Mouse (Mus musculus): ENCODE data around the gene Ctsd.
A peak's percentile ranks its signal among the peaks of the same experiment; 100 is the strongest.

Ctsd gene

GRCm38 (mm10) chr7:142400112-142400749, 12.4 kb upstream of the Ctsd start:
- DNase-seq (ENCODE audit: low read depth in 2 of 2, low spot score in 2 of 2), result no peak

GRCm38 (mm10) chr7:142399250-142399649, 11.4 kb upstream of the Ctsd start:
- DNase-seq (ENCODE audit: low read depth in 2 of 2, low spot score in 2 of 2), result no peak

GRCm38 (mm10) chr7:142398052-142398451, 10.2 kb upstream of the Ctsd start:
- no peak for DNase-seq (ENCODE audit: low read depth in 2 of 2, low spot score in 2 of 2)

- no peak for DNase-seq (ENCODE audit: low read depth in 2 of 2, low spot score in 2 of 2)
Observed at GRCm38 (mm10) chr7:142396611-142397010, 8.8 kb upstream of the Ctsd start.

DNA sequence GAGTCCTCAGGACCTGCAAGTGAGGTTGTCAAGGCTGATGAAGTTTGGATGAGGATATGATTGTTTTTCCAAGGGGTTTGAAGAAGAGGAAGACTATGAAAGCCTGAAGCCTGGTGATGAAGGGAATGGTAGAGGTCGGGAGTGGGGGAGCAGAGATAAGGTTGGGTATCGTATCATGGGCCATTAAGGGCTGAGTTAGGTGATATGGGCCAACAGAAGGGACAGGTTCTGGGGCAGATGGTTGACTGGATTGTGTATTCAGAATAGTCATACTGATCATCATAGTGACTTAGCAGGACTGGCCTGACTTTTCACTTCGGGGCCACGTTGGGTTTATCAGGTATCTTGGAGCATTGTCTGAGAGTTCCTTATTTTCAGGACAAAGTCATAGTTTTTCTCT, 7.6 kb upstream of the Ctsd start:
- no peak for DNase-seq (ENCODE audit: low read depth in 2 of 2, low spot score in 2 of 2)

- no peak for DNase-seq (ENCODE audit: low read depth in 2 of 2, low spot score in 2 of 2)
Observed at GRCm38 (mm10) chr7:142394261-142395190, 6.7 kb upstream of the Ctsd start.

DNA sequence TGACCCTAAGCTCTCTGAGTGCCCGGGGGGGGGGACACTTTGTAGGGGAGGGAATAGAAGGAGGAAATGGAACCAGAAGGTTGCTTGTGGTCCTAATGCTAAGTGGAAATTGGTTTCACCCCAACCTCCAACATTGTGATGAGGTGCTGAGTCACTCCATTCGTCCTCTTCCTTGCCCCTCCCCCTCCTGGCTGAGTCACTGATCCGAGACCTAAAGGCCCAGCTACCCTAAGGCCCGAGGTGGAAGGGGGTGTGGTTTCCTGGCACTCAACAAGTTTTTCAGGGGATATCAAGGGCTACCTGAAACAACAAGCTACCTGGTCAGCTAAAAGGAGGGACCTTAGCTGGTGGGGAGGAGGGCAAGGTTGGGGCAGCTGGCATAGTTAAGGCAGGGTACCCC, 5.4 kb upstream of the Ctsd start:
- DNase-seq (ENCODE audit: low read depth in 2 of 2, low spot score in 2 of 2), result no peak

DNA sequence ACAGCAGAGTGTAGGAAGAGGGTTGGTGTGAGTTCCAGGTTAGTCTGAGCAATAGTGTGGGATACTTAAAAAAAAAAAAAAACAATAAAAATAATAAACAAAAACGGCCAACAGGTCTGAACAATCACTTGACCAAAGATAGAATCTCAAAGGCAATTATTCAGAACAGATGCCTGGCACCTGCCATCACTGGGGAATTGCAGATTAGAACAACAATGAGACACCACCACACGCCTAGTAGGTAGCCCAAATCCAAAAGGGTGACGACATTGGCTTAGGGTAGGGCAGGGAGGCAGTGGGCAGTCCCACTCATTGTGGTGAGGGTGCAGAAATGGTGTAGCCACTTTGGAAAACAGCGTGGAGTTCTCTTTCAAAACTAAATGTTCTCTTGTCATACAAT, 3.8 kb upstream of the Ctsd start:
- DNase-seq (ENCODE audit: low read depth in 2 of 2, low spot score in 2 of 2), result no peak

DNA sequence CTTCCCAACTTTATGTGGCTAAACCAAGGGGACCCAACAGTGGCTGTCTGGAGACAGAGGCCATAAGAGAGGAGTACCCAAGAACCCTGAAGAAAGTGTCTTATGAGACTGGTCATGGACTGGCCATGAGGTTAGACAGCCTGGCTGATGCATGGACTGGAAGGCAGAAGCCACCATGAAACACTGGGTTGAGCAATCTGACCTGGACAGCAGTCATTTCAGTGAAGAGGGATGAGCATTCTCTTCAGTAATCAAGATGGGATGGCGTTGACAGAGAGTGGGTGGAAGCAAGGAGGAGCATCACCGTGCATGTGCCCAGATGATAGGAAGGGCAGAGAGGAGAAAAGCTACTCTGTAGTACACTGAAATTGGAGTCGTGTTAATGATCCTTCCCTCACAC, 3.3 kb upstream of the Ctsd start:
- no peak for DNase-seq (ENCODE audit: low read depth in 2 of 2, low spot score in 2 of 2)

DNA sequence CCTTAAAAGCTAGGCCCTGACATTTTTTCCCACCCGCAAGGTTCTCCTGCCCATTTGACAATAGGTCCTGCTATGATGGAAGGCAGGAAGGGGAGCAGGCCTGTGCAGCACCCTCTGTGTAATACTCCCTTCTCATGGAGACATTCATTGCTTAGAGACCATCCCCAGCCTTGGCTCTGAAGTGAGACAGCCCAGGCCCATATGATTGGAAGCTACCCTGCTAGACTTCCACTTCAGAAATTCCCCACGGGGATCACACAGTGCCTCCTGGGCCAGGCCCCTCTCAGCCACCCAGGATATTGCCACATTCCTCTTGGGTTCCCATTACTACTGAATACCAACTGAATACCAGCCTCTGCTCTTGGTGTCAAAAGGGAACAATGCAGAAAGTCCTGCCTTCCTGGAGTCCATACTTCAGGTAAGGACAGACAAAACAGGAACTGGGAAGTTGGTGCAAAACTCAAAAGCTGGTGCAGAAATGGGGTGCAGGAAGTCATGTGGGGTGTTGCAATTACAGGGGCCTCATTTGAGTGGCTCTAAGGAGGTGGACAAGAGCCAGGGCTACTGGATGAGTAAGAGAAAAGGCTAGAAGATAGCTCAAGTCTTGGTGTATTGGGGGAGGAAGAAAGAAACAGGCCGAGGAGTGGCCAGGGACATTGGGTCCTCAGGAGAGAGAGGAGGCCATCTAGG, 2.3 kb upstream of the Ctsd start:
- no peak for DNase-seq (ENCODE audit: low read depth in 2 of 2, low spot score in 2 of 2)

DNA sequence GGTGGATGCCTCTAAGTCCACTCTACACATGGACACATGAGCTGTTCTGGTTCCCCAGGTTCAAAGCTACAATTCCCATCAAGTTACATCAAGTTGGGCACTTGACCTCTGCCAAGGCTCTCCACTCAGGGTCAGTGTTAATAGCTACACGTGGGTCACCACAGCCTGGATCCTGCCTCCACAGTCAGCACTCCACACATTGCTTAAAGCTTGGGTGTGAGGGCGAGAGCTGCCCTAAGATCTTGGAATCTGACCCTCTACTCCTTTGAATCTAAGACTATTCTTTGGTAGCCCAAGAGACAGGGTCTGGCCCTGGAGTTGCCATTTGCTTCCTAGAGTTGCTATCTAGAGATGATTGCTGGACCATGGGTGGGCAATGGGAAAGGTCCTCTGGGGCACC, 902 bp upstream of the Ctsd start:
- no peak for DNase-seq (ENCODE audit: low read depth in 2 of 2, low spot score in 2 of 2)

DNA sequence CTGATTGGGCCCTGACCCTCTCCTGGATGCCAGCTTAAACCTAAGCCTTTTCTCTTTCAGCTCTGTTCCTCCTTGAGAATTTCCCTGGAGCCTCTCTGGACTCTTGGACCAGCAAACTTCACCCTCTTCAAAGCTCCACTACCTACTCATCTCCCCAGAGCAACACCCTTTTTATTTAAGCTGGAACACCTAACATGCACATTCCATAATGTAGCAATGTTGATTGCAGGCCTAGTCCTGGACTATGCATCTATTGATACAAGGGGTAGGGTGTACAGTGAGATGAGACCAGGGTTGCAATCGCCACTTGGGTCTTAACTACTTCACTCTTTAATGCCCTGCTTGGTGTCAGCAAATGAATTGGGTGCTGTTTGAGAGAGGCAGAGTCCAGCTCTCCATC, 360 bp upstream of the Ctsd start:
- DNase-seq (ENCODE audit: low read depth in 2 of 2, low spot score in 2 of 2), result no peak

- DNase-seq (ENCODE audit: low read depth in 2 of 2, low spot score in 2 of 2), result no peak
Observed at GRCm38 (mm10) chr7:142386621-142387201, 1.1 kb downstream of the Ctsd start.

DNA sequence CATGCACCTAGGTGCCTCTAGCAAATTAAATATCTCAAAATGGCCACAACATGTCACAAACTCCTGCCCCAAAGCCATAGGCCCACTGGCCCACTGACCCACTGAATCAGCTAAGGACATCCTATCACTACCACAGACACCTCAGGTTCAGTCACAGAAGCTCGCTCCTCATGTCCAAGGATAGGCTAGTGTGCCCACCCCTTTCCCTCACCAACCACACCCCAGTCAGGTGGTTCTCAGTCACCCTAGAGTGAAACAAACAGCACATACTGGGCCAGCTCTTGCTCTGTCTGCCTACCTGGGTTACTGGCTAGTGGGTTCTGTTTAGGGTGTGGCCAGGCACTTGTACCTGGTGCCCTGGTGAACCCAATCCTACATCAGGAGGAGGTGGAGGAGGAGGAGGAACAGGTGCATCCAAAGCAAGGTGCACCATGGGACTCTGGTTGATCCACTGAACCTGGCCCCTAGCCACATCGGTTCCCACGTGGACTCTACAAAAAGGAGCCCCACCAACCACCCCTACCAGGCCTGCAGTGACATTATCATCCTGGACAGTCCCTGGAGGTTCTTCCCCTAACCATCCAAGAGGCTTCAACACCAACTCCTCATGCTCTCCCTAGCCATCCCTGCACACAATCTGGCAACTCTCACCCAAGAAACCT, 2.0 kb downstream of the Ctsd start:
- DNase-seq (ENCODE audit: low read depth in 2 of 2, low spot score in 2 of 2), result no peak

DNA sequence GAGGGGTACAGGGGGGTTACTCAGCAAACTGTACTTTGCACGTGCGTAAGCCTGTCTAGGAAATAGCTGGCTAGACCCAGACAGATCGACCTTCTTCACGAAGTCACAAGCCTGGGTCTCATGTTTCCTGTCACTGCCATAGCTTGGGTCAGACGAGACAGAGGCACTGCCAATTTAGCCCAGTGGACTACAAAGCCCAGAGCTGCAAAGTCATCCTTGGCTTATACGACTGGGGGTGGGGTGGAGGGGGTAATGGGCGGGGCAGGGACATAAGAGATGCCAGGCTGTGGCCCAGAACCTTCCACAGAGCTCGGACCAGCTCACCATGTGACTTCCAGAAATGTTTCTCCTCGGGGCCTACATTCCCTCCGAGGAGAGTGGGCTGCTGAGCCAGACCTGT, 3.5 kb downstream of the Ctsd start:
- no peak for DNase-seq (ENCODE audit: low read depth in 2 of 2, low spot score in 2 of 2)

DNA sequence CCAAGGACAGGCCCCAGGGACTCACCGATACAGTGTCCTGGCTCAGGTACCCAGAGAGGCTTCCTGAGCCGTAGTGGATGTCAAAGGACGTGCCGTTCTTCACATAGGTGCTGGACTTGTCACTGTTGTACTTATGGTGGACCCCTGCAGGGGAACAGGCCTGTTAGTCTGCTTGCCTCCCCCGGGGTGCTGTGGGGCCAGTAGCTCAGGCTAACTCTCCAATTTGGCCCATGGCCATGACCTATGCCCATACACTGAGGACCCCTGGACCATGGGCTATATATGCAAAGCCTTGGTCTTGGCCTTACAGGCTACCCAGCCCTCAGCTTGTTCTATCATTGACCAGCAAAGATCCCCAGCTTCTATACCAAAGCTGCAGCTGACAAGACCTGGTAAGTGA, 5.3 kb downstream of the Ctsd start, which contains the start of gene Gm49369:
Gene Gm49369, minus strand, starts transcription at position 101 of the 400 bp plus-strand sequence.
- DNase-seq (ENCODE audit: low read depth in 2 of 2, low spot score in 2 of 2), result no peak

- peak; percentile 54 to 57 for DNase-seq (ENCODE audit: low read depth in 2 of 2, low spot score in 2 of 2)
Observed at GRCm38 (mm10) chr7:142381175-142381574, 6.7 kb downstream of the Ctsd start.

- DNase-seq (ENCODE audit: low read depth in 2 of 2, low spot score in 2 of 2), result no peak
Observed at GRCm38 (mm10) chr7:142379186-142379585, 8.7 kb downstream of the Ctsd start.

GRCm38 (mm10) chr7:142377233-142377925, 10.5 kb downstream of the Ctsd start:
- DNase-seq (ENCODE audit: low read depth in 2 of 2, low spot score in 2 of 2), result no peak

DNA sequence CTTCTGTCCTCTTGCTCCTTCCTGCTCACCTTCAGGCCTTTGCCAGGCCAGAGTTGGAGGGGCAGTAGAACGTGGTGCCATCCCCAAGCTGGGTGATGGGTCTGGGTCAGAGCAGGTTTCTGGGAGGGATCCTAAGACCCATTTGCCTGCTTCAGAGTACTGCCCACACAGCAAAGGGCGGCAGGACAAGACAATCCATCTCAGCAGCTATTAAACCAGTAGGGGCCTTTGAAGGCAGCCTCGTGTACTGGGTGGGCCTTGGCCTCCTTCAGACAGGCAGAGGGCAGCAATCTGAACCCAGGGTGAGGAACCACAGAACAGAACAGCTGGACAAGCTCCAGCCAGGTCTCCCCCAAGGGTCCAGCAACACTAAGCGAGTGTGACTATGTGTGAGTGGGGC, 11.7 kb downstream of the Ctsd start:
- DNase-seq (ENCODE audit: low read depth in 2 of 2, low spot score in 2 of 2), result no peak
